Mouse (Mus musculus) embryonic facial prominence, embryonic 14.5 days (tissue): ENCODE data around the gene Mab21l3. TPM values are rescaled to one million over a fixed set of nuclear protein-coding genes. Genes with fewer than 3 reads are reported as not detected.

Experiments used
- ATAC-seq: fragments of 200-750 bp; cut with Nextera tagmentation; 2 replicates; pipeline ENCODE4 v1.8.0; 2017; ENCODE audit warnings: low read depth, moderate number of reproducible peaks, moderate TSS enrichment
- DNase-seq: peaks from one replicate; pipeline ENCODE4 v3.0.0-alpha.2; 2015; ENCODE audit warnings: low spot score
- H3K27ac ChIP-seq: fragments of 300-500 bp; sonication (generic); replicated peaks from 2 replicates; pipeline ENCODE4 v1.5.1; 2014; ENCODE audit warnings: low read depth, mild to moderate bottlenecking, low read length, moderate library complexity
- H3K27me3 ChIP-seq: fragments of 300-500 bp; sonication (generic); replicated peaks from 2 replicates; pipeline ENCODE4 v1.6.1; 2014; ENCODE audit warnings: low read length; ENCODE audit not compliant: control insufficient read depth, insufficient read depth
- H3K36me3 ChIP-seq: fragments of 300-500 bp; sonication (generic); 2 replicates; pipeline ENCODE4 v1.6.1; 2014; ENCODE audit warnings: low read length, mixed read lengths; ENCODE audit not compliant: control insufficient read depth, insufficient read depth
- H3K4me1 ChIP-seq: fragments of 300-500 bp; sonication (generic); 2 replicates; pipeline ENCODE4 v1.6.1; 2014; ENCODE audit warnings: antibody characterized with exemption, low read length; ENCODE audit not compliant: control insufficient read depth, insufficient read depth
- H3K4me2 ChIP-seq: fragments of 300-500 bp; sonication (generic); 2 replicates; pipeline ENCODE4 v1.6.1; 2014; ENCODE audit warnings: low read depth, mild to moderate bottlenecking, low read length, moderate library complexity, mixed read lengths
- H3K4me3 ChIP-seq: fragments of 300-500 bp; sonication (generic); 2 replicates; pipeline ENCODE4 v1.5.1; 2014; ENCODE audit warnings: low read depth, mild to moderate bottlenecking, low read length
- H3K9ac ChIP-seq: fragments of 300-500 bp; sonication (generic); 2 replicates; pipeline ENCODE4 v1.6.1; 2014; ENCODE audit warnings: low read depth, mild to moderate bottlenecking, low read length, moderate library complexity, mixed read lengths
- H3K9me3 ChIP-seq: fragments of 300-500 bp; sonication (generic); 2 replicates; pipeline ENCODE4 v1.6.1; 2016; ENCODE audit warnings: low read length; ENCODE audit not compliant: control insufficient read depth
- polyA plus RNA-seq: library from polyadenylated mRNA; unstranded; fragments of >200 nt; fragmentation: Nextera tagmentation; extraction: Ambion mirVana; gene quantifications from 2 replicates; pipeline ENCODE4 v1.2.1, GENCODE M21; 2014

Gene Mab21l3
- polyA plus RNA-seq, 1 experiment from 2014 or later: 0.68 TPM

DNA sequence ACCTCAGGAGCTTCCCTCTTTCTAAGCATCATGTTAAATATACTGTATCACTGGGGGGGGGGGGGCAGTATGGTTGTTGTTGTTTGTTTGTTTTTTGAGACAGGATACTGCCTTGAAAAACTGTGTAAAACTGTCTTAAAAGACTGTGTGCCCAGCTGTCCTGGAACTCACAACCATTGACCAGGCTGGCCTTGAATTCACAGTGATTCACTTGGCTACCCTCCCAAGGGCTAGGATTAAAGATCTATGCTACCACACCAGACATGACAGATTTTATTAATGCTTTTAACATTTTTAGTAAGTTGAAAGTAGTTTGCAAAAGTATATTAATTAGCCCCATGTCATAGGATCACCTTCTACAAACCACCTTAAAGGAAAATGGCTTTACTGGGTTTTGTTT, 85.2 kb downstream of the Mab21l3 start:
- H3K4me3 ChIP-seq: no peak overlapping the region
- H3K27me3 ChIP-seq: no peaks in the 10 kb centered on the region
- no peak for ATAC-seq
- no peak overlapping the region for H3K9ac ChIP-seq
- no peaks in the 10 kb centered on the region for H3K4me1 ChIP-seq
- no peak overlapping the region for H3K27ac ChIP-seq
- H3K9me3 ChIP-seq: peaks cover under 1% of the 10 kb centered on the region; the same call in 1 of the 2 replicates
- DNase-seq: no peak
- no peaks in the 10 kb centered on the region for H3K36me3 ChIP-seq
- no peak overlapping the region for H3K4me2 ChIP-seq

Other genes with a start within 250 kb of the Mab21l3 start
- gene Atp1a1, start 244.3 kb downstream of the Mab21l3 start, polyA plus RNA-seq: 153 and 162 TPM in 2 replicates
- gene Slc22a15, start 75.5 kb upstream of the Mab21l3 start, polyA plus RNA-seq: 4.8 and 6.8 TPM in 2 replicates
- 3.0 and 3.8 TPM in 2 replicates for gene Nhlh2, start 161.1 kb upstream of the Mab21l3 start, polyA plus RNA-seq
- 128 and 199 TPM in 2 replicates for gene Casq2, start 237.5 kb upstream of the Mab21l3 start, polyA plus RNA-seq